Mouse (Mus musculus): ENCODE measurements around the gene Kansl1. TPM values are rescaled to one million over a fixed set of nuclear protein-coding genes. Genes with fewer than 3 reads are reported as not detected.

Gene Kansl1
- total RNA-seq (2014; fragmentation: Nextera tagmentation) (53.8 and 60.4 TPM in 2 replicates), total RNA-seq (2017) (32.3 and 40.1 TPM in 2 replicates)

DNA sequence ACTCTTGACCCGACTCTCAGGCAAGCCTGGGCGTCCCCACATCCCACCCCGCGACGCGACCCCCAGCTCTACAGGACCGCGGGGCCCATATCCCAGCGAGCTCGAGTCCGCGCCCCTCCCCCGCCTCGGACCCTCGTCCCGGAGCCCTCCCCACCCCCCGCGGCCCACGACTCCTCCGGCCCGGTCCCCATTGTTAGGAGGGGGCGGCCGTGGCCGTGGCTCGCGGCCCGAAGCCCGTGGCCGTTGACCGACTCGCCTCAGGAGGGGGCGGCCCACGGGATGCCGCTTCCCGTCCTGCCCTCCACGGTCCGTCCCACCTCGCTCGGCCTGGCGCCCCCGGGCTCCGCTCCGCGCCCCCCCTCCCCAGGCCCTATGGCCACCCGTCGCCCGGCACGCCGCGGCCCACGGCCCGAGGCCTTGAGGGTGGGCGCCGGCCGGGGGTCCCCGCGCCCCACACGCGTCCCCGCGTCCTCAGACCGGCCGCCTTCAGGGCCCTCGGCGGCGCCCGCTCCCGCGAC is at the start of gene Kansl1:
Kansl1 (minus strand) TSS at position 111 of the 518 bp plus-strand sequence.
- peak; percentile 63 for ATAC-seq (replicated peaks; ENCODE audit: poor library complexity, severe bottlenecking)

DNA sequence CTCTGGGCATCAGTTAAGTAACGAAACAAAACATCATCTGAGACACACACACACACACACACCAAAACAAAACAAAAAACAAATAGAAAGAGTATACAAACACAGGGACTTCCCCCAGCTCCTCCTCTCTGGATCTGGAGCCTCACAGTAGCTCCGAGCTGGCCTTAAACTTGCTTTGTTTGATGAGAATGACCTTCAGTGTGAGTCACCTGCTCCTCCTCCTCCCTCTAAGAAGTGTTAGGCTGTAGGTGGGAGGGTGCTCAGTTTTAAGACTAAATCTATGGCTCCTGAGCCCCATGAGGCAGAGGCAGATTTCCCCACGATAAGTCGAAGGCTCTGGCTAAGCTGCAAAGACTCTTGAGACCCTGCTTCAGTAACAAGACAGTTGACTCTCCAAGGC is 43.8 kb upstream of the Kansl1 start:
- ATAC-seq (replicated peaks; ENCODE audit: poor library complexity, severe bottlenecking) = no peak

DNA sequence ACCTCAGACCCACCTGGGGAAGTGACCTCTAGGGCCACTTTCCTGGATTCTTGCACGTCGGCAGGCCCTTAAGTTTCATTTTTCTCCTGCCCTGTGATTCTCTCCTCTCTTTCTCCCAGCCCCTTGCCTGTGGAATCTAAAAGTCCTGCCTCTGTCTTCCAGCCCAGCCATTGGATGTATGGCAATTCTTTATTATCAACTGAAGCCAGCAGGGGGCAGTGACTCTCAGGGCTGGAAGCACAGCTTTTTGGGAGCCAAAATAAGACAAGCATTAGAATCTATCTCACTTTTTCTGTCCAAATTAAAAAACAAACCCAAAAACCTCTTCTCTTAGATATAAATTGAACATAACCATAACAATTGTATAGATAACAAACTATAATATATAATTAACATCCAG is 41.9 kb upstream of the Kansl1 start:
- peak; percentile 42; the same call in 1 of the 2 replicates for ATAC-seq (replicated peaks; ENCODE audit: poor library complexity, severe bottlenecking)

DNA sequence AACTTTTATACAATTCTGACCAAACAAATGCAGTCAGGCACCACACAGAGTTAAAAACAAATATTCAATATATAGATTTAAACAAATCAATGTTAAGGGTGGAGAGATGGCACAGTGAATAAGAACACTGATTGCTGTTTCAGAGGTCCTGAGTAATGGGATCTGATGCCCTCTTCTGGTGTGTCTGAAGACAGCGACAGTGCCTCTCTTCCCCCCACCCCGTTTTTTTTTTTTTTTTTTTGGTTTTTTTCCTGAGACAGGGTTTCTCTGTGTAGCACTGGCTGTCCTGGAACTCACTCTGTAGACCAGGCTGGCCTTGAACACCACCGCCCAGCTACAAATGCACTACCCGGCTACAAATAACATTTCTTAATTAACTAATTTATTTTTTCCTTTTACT is 39.8 kb upstream of the Kansl1 start:
- ATAC-seq (replicated peaks; ENCODE audit: poor library complexity, severe bottlenecking) = no peak

DNA sequence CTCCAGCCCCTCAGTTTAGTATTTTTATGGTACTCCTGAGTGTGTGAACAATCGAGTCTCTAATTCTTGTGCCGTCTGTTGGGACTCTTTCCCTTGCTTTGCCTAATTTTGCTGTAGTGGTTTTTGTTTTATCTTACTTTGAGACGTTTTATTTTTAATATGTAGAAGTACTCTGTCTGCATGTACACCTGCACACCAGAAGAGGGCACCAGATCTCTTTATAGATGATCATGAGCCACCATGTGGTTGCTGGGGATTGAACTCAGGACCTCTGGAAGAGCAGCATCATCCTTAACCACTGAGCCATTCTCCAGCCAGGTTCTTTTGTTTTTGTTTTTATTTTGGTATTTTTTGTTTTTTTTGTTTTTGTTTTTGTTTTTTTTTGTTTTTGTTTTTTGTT is 19.6 kb upstream of the Kansl1 start:
- no peak for ATAC-seq (replicated peaks; ENCODE audit: poor library complexity, severe bottlenecking)

DNA sequence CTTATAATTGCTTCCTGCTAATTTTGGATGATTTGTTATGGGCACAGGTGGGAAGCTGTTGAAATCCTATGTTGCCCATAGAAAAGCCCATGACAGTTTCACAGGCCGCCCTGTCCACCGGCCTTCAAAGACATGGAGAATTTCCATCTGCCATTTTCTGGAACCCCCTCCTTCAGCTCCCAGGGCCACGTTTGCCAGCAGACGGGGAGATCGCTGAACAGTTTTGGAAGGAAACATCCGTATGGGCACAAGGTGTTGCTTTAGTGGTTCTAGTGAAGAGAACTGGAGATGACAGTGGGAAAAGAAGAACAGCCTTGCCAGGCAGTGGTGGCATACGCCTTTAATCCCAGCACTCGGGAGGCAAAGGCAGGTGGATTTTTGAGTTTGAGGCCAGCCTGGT is 13.3 kb upstream of the Kansl1 start:
- no peak for ATAC-seq (replicated peaks; ENCODE audit: poor library complexity, severe bottlenecking)

DNA sequence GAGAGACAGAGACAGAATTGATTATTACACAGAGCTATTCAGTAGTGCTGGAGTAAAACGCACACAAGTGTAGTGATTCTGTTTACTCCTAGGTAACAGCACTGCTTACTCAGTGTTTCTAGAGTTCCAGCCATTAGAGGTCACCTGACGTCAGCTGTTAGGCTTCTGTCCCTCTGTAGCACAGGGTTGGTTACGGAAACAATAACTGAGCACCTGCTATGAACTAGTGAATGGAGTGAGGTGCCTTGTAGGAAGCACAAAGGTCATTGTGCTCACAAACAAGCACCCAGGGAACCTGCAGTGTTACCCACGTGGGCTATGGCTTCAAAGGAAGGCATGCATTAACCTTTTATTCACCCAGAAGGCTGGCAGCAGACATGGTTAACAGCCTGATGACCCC is 10.8 kb upstream of the Kansl1 start:
- ATAC-seq (replicated peaks; ENCODE audit: poor library complexity, severe bottlenecking) = no peak

DNA sequence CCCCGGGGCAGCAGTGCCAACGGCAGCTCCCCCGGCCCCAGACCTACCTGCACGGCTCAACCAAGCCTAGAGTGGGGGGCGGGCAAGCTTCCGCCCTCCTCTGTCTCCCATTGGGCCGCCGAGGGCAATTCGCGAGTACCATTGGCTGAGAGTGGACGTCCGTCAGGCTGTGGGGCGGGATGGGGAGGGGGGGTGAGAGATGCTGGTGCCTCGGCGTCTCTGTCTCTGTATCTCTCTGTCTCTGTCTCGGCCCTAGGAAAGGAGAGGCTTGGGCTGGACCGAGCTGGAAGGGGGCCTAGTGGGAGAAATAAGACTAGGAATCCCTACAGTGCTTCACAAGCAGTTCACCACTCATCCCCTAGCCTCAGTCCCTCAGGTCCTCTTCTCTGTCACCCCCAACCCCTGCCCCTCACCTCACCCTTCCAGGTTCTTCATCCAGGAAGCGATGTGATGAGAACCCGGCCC is 742 bp upstream of the Kansl1 start:
- ATAC-seq (replicated peaks; ENCODE audit: poor library complexity, severe bottlenecking) = peak; percentile 99

DNA sequence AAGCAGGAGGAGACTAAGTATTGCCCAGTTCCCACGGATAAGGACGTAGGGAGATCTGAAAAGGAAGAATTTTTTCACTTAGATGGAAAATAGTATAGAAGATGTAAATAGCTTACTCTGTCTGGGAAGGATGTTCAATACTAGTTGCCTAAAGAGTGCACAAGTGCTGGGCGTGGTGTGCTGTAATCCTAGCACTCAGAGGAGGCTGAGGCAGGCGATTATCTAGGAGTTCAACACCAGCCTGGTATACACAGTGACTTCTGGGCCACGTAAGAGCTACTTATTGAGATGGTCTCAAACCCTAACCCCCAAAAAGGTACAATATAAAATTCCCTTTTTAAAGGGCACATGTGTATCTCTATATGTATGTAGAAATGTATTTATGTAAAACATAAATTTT is 963 bp downstream of the Kansl1 start:
- no peak for ATAC-seq (replicated peaks; ENCODE audit: poor library complexity, severe bottlenecking)

DNA sequence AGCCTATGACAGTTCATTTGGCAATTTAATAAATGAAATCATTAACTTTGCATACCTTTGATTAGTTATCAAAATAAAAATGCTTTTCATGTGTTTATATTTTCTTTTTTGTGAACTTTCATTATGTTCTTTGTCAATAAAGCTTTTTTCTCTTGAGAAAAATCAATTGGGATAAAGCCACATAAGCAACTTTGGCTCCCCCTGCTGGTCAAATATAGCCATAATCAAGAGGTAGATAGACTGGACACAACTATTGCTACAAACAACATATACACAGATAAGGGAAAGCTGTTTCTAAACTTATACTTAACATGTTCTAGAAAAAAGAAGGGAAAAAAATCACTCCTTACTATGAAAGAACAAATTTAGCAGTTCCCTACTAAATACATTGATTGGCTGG is 7.1 kb downstream of the Kansl1 start:
- no peak; the same call in 1 of the 2 replicates for ATAC-seq (replicated peaks; ENCODE audit: poor library complexity, severe bottlenecking)

DNA sequence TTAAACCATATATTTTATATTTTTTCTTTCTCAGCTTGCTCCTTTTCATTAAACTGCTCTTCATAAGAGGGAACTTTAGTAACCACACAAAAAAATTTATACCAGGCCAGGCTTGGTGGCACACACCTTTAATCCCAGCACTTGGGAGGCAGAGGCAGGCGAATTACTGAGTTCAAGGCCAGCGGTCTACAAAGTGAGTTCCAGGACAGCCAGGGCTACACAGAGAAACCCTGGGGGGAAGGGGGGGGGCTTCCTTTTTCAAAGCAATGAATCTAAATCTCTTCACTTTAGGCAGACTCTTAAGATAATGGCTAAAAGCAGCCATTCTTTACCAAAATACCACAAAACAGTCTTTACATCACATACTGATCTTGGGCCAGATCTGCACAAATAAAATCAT is 9.0 kb downstream of the Kansl1 start:
- ATAC-seq (replicated peaks; ENCODE audit: poor library complexity, severe bottlenecking) = no peak

DNA sequence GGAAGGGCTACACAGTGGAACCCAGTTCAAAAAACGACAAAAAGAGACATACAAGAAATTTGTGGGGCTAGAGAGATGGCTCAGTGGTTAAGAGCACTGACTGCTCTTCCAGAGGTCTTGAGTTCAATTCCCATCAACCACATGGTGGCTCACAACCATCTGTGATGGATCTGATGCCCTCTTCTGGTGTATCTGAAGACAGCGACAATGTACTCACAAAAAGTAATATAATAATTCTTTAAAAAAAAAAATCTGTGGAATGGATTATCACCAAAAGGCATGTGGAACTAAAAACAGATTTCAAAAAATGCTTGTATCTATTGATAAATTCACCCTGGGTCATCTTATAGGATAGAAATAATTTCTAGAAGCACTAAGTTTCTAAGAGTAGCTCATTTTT is 10.2 kb downstream of the Kansl1 start:
- ATAC-seq (replicated peaks; ENCODE audit: poor library complexity, severe bottlenecking) = no peak

DNA sequence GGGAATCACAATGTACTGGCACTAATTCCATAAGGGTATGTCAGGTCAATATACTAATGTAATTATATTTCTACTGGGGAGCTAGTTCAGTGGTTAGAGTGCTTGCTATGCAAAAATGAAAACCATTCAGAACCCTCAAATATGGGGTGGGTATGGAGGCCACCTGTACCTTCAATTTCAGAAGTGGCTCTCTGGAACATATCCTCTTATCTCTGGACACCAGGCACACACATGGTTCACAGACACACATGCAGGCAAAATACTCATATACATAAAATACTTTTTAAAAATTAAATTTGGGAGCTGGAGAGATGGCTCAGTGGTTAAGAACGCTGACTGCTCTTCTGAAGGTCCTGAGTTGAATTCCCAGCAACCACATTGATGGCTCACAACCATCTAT is 16.0 kb downstream of the Kansl1 start:
- ATAC-seq (replicated peaks; ENCODE audit: poor library complexity, severe bottlenecking) = no peak

DNA sequence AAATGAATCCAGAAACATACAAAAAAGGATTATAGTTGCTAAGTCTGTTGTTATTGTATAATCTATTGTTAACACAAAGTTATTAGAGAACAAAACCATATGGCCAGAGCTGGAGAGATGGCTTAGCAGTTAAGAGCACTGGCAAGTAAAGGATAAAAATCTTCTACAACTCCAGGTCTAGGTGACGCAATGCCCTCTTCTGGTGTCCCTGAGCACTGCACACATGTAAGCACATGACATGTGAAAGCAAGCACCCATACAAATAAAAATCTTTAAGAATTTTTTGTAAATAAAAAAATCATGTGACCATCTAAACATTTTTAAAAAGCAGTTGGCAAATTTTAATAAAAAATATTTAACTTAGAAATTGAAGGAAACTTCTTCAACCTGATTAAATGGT is 17.4 kb downstream of the Kansl1 start:
- peak; percentile 48; the same call in 1 of the 2 replicates for ATAC-seq (replicated peaks; ENCODE audit: poor library complexity, severe bottlenecking)

DNA sequence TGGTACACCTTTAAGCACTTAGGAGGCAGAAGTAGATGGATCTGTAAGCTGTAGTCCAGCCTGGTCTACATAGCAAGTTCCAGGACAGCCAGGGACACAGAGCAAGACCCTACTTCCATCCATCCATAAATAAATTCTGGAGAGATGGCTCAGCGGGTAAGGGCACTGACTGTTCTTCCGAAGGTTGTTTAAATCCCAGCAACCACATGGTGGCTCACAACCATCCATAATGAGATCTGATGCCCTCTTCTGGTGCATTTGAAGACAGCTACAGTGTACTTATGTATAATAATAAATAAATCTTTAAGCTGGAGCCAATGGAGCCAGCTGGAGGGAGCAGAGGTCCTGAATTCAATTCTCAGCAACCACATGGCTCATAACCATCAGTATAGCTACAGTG is 20.2 kb downstream of the Kansl1 start:
- 0 out of 2 replicates have a peak, but pooled peaks have one; percentile 20 for ATAC-seq (replicated peaks; ENCODE audit: poor library complexity, severe bottlenecking)

DNA sequence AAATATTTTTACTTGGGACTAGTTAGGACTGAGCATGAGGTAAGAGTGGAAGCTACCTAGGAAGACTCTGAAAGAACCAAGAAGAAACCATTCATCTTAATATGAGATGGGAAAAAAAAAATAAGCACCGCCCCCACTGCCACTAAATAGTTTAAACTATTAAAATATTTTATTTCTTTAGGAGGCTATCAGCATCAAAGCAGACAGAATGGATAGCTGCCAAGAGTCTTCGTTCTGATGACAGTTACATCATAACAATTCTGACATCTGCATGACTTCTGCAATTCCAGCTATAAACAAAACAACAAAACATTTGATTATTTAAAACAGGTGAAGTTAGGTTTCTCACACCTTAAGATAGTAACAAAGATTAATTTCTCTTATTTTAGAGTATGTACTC is 23.1 kb downstream of the Kansl1 start:
- ATAC-seq (replicated peaks; ENCODE audit: poor library complexity, severe bottlenecking) = no peak

DNA sequence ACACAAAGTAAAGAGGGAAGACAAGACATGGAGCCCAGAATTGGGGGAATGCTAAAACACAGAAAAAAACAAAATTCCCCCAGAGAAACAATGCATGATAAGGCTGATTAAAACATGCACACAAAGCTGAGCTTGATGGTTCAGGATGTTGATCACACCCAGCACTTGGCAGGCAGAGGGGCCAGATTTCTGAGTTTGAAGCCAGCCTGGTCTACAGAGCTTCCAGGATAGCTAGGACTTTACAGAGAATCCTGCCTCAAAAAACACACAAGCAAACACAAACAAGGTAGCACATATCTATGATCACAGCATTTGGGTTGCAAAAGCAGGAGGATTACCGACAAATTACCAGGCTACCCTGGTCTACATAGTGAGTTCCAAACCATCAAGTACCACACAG is 23.6 kb downstream of the Kansl1 start:
- ATAC-seq (replicated peaks; ENCODE audit: poor library complexity, severe bottlenecking) = no peak

DNA sequence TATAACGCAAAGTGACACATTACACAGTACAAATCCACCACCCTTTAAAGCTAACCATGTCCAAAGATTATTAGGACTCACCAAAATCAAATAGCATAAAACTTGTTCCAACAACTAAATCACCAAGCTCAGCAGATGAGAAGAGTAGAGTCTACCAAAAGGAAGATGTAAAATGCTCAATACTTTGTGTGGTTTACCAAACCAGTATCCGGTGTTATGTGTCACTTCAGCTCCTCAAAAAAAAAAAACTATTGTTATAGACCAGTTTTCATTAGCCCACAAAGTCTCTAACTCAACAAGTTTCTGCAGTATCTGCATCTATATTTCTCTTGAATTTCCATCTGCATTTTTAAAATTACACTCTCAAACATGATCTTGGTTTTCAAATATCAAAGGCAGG is 25.3 kb downstream of the Kansl1 start:
- ATAC-seq (replicated peaks; ENCODE audit: poor library complexity, severe bottlenecking) = no peak

DNA sequence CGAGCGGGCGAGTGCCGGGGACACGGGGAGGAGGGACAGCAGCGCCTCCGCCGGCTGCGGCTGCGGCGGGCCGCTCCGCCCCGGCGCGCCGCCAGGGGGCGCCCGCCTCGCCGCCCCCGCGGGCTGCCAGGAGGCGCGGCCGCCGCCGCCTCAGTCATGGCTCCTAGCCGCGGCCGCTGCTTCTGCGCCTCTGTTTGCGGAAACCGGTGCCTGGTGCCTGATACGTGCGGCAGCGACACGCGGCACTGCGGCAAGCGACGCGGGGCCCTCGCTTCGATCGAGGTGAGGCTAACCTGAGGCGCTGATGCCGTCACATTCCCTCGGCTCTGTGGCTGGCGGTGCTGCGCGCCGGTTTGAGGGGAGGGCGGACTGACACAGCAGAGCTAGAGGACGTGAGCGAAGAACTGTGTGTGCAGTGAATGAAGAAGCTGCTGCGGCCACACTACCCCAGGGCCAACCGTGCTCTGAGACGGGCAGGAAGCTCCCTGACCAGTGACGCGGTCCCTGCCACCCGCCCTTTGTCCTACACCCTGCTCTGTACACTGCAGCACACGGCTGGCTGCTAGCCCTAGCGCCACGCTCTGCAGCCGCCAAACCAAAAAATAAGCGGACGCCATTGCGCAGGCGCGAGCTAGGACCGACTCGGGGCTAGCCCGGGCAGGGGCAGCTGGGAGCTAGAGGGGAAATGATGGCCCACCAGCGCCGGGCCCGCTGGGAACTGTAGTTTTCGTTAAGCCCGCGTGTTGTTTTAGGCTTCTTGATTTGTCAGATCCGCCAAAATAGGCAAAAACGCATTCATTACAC is 26.1 kb downstream of the Kansl1 start:
- ATAC-seq (replicated peaks; ENCODE audit: poor library complexity, severe bottlenecking) = peak; percentile 72

DNA sequence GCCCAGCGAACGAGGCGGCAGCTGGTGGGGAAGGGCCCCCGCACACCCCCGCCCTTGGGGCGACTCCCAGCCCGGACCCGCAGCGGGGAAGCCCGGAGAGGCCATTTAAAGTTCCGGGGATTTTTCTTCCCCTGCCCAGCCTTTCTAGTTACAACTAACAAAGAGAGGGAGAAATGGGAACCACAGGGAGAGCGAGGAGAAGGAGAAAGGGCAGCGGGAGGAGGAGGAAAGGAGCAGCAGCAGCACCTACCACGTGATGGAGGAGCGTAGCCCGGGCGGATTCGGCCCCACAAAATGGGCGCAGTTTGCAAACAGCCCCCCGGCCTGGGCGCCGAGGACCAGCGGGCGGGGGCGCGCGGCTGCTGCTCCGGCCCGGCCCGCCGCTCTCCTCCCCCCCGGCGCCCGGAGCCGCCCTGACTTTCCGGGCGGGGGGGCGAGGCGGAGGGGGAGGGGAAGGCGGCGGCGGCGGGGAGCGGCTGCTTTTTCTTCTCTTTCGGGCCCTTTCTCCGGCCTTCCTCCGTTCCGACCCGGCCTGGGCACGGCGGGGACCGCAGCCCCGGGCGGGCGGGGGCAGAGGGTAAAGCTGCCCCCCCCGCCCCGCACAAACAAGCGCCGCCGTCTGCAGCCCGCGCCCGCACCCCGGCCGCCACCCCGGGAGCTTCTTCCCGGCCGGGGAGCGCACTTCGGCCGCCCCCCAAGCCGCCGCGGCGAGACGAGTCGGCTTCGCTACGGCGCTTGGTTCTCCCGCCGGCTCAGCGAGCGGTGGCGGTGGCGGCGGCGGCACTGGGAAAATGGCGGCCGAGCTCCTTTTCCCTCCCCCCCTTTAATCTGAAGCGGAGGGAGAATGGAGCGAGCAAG is 27.0 kb downstream of the Kansl1 start:
- peak; percentile 41 for ATAC-seq (replicated peaks; ENCODE audit: poor library complexity, severe bottlenecking)
